Mouse (Mus musculus): ENCODE measurements around the gene Ift27. TPM values are rescaled to one million over a fixed set of nuclear protein-coding genes. Genes with fewer than 3 reads are reported as not detected.

Ift27 gene
- total RNA-seq (2014; rRNA removed; ENCODE audit: low replicate concordance) (14.7 and 18.6 TPM in 2 replicates), polyA plus RNA-seq (2015; fragmentation: Nextera tagmentation; extraction: Ambion mirVana) (33.5 and 34.7 TPM in 2 replicates)

- 1% methylated on average over 40 of the region's 40 CpGs for WGBS
- peak; percentile 97 for ATAC-seq (ENCODE audit: insufficient read depth, low read depth)
Observed at GRCm38 (mm10) chr15:78173972-78174886, at the start of gene Ift27. TSS of gene Ift27 (minus strand) at chr15:78174107.

GRCm38 (mm10) chr15:78215269-78215668 lies 41.4 kb upstream of the Ift27 start:
- Histone ChIP-seq H3K27me3 (ENCODE audit: control insufficient read depth, insufficient read depth, low read length) (no peaks in the 10 kb centered on the region), H3K9me3 (replicated peaks; ENCODE audit: control insufficient read depth, low read length) (no peaks in the 10 kb centered on the region), H3K4me2 (ENCODE audit: low read depth, low read length) (no peak overlapping the region), H3K4me3 (ENCODE audit: low read depth, low read length) (no peak overlapping the region), H3K9ac (replicated peaks; ENCODE audit: low read depth, low read length) (no peak overlapping the region), H3K27ac (ENCODE audit: low read depth) (no peak overlapping the region), H3K36me3 (replicated peaks; ENCODE audit: control insufficient read depth, insufficient read depth, low read length) (no peaks in the 10 kb centered on the region), H3K4me1 (ENCODE audit: control insufficient read depth, insufficient read depth) (no peaks in the 10 kb centered on the region)
- 70% methylated on average over 9 of the region's 9 CpGs for WGBS
- DNase-seq (ENCODE audit: low spot score) (no peak), ATAC-seq (ENCODE audit: insufficient read depth, low read depth) (no peak)
- TF ChIP-seq EP300 (IDR thresholded peaks at IDR 0.05; ENCODE audit: low read depth) (no peak), CTCF (IDR thresholded peaks at IDR 0.05; ENCODE audit: low read depth) (no peak)

More at GRCm38 (mm10) chr15:78173972-78174886, at the start of gene Ift27:
- no peaks in the 10 kb centered on the region for H3K27me3 ChIP-seq (ENCODE audit: control insufficient read depth, insufficient read depth, low read length)
- H3K4me2 ChIP-seq (ENCODE audit: low read depth, low read length), result peak within 1 kb of the TSS; percentile 88
- H3K4me3 ChIP-seq (ENCODE audit: low read depth, low read length), result peak within 1 kb of the TSS; percentile 55
- peak within 1 kb of the TSS; percentile 18; the same call in 1 of the 2 replicates for H3K27ac ChIP-seq (ENCODE audit: low read depth)
- DNase-seq (ENCODE audit: low spot score), result peak; percentile 100
- peak within 1 kb of the TSS; percentile 49 for H3K9ac ChIP-seq (replicated peaks; ENCODE audit: low read depth, low read length)
- TF ChIP-seq EP300 (IDR thresholded peaks at IDR 0.05; ENCODE audit: low read depth) (0 out of 2 replicates have a peak, but pooled peaks have one; percentile 34), CTCF (IDR thresholded peaks at IDR 0.05; ENCODE audit: low read depth) (no peak)
- H3K4me1 ChIP-seq (ENCODE audit: control insufficient read depth, insufficient read depth), result no peaks in the 10 kb centered on the region
- no peaks in the 10 kb centered on the region for H3K36me3 ChIP-seq (replicated peaks; ENCODE audit: control insufficient read depth, insufficient read depth, low read length)
- no peaks in the 10 kb centered on the region for H3K9me3 ChIP-seq (replicated peaks; ENCODE audit: control insufficient read depth, low read length)

- H3K27ac ChIP-seq (ENCODE audit: low read depth), result no peak overlapping the region
- H3K9me3 ChIP-seq (replicated peaks; ENCODE audit: control insufficient read depth, low read length), result no peaks in the 10 kb centered on the region
- no peak overlapping the region for H3K9ac ChIP-seq (replicated peaks; ENCODE audit: low read depth, low read length)
- H3K27me3 ChIP-seq (ENCODE audit: control insufficient read depth, insufficient read depth, low read length), result no peaks in the 10 kb centered on the region
- DNase-seq (ENCODE audit: low spot score), result no peak
- 67% methylated on average over 8 of the region's 8 CpGs for WGBS
- no peak for ATAC-seq (ENCODE audit: insufficient read depth, low read depth)
- TF ChIP-seq CTCF (IDR thresholded peaks at IDR 0.05; ENCODE audit: low read depth) (no peak), EP300 (IDR thresholded peaks at IDR 0.05; ENCODE audit: low read depth) (no peak)
- no peak overlapping the region for H3K4me2 ChIP-seq (ENCODE audit: low read depth, low read length)
- no peak overlapping the region for H3K4me3 ChIP-seq (ENCODE audit: low read depth, low read length)
- H3K36me3 ChIP-seq (replicated peaks; ENCODE audit: control insufficient read depth, insufficient read depth, low read length), result no peaks in the 10 kb centered on the region
- H3K4me1 ChIP-seq (ENCODE audit: control insufficient read depth, insufficient read depth), result no peaks in the 10 kb centered on the region
Observed at GRCm38 (mm10) chr15:78211367-78211766, 37.5 kb upstream of the Ift27 start.

- no peaks in the 10 kb centered on the region for H3K4me1 ChIP-seq (ENCODE audit: control insufficient read depth, insufficient read depth)
- peaks cover 10% of the 10 kb centered on the region for H3K27me3 ChIP-seq (ENCODE audit: control insufficient read depth, insufficient read depth, low read length)
- H3K36me3 ChIP-seq (replicated peaks; ENCODE audit: control insufficient read depth, insufficient read depth, low read length), result no peaks in the 10 kb centered on the region
- no peak overlapping the region for H3K4me2 ChIP-seq (ENCODE audit: low read depth, low read length)
- DNase-seq (ENCODE audit: low spot score) (no peak), ATAC-seq (ENCODE audit: insufficient read depth, low read depth) (no peak)
- whole genome bisulfite sequencing, result 69% methylated on average over 4 of the region's 4 CpGs
- TF ChIP-seq EP300 (IDR thresholded peaks at IDR 0.05; ENCODE audit: low read depth) (no peak), CTCF (IDR thresholded peaks at IDR 0.05; ENCODE audit: low read depth) (no peak)
- no peak overlapping the region for H3K4me3 ChIP-seq (ENCODE audit: low read depth, low read length)
- no peaks in the 10 kb centered on the region for H3K9me3 ChIP-seq (replicated peaks; ENCODE audit: control insufficient read depth, low read length)
- H3K9ac ChIP-seq (replicated peaks; ENCODE audit: low read depth, low read length), result no peak overlapping the region
- H3K27ac ChIP-seq (ENCODE audit: low read depth), result no peak overlapping the region
Observed at GRCm38 (mm10) chr15:78210203-78210602, 36.3 kb upstream of the Ift27 start.

GRCm38 (mm10) chr15:78206312-78206711 lies 32.4 kb upstream of the Ift27 start, which contains the start of gene Pvalb:
TSS of gene Pvalb (minus strand) at chr15:78206400.
- no peak within 1 kb of the TSS for H3K4me3 ChIP-seq (ENCODE audit: low read depth, low read length)
- DNase-seq (ENCODE audit: low spot score) (no peak), ATAC-seq (ENCODE audit: insufficient read depth, low read depth) (no peak)
- no peak within 1 kb of the TSS for H3K4me2 ChIP-seq (ENCODE audit: low read depth, low read length)
- no peak within 1 kb of the TSS for H3K9ac ChIP-seq (replicated peaks; ENCODE audit: low read depth, low read length)
- peaks cover 8% of the 10 kb centered on the region; the same call in 1 of the 2 replicates for H3K4me1 ChIP-seq (ENCODE audit: control insufficient read depth, insufficient read depth)
- TF ChIP-seq EP300 (IDR thresholded peaks at IDR 0.05; ENCODE audit: low read depth), result no peak
- H3K36me3 ChIP-seq (replicated peaks; ENCODE audit: control insufficient read depth, insufficient read depth, low read length), result no peaks in the 10 kb centered on the region
- WGBS, result 71% methylated on average over 7 of the region's 7 CpGs
- H3K27me3 ChIP-seq (ENCODE audit: control insufficient read depth, insufficient read depth, low read length), result peaks cover 49% of the 10 kb centered on the region
- no peaks in the 10 kb centered on the region for H3K9me3 ChIP-seq (replicated peaks; ENCODE audit: control insufficient read depth, low read length)
- no peak within 1 kb of the TSS for H3K27ac ChIP-seq (ENCODE audit: low read depth)
